Mouse (Mus musculus) testis, adult 2 months (tissue): Measurements from ENCODE around the gene Zfp282. TPM values are rescaled to one million over a fixed set of nuclear protein-coding genes. Genes with fewer than 3 reads are reported as not detected.

Source experiments
- H3K27ac ChIP-seq: fragments of 200-500 bp; 2 replicates; pipeline ENCODE4 v1.5.1; 2012; ENCODE audit warnings: low read depth, low read length; ENCODE audit not compliant: control insufficient read depth, insufficient read depth
- H3K27me3 ChIP-seq: fragments of 200-500 bp; 2 replicates; pipeline ENCODE4 v1.6.1; 2012; ENCODE audit warnings: mild to moderate bottlenecking, low read length, moderate library complexity; ENCODE audit not compliant: control insufficient read depth, insufficient read depth
- H3K36me3 ChIP-seq: fragments of 200-500 bp; 2 replicates; pipeline ENCODE4 v1.6.1; 2012; ENCODE audit warnings: mild to moderate bottlenecking, low read length; ENCODE audit not compliant: control insufficient read depth, insufficient read depth
- H3K4me1 ChIP-seq: fragments of 200-500 bp; 2 replicates; pipeline ENCODE4 v1.6.1; 2012; ENCODE audit warnings: low read length; ENCODE audit not compliant: control insufficient read depth, insufficient read depth
- H3K4me3 ChIP-seq: fragments of 200-500 bp; 2 replicates; pipeline ENCODE4 v1.5.1; 2012; ENCODE audit warnings: low read depth, mild to moderate bottlenecking, low read length, moderate library complexity, mixed read lengths; ENCODE audit not compliant: control insufficient read depth
- CTCF ChIP-seq: fragments of 200-500 bp; IDR thresholded peaks from 2 replicates; pipeline ENCODE4 v1.5.1; 2012; ENCODE audit warnings: low read depth, mild to moderate bottlenecking, inconsistent platforms, low read length, moderate library complexity; ENCODE audit not compliant: control insufficient read depth, insufficient read depth, insufficient replicate concordance
- POLR2A ChIP-seq: fragments of 200-500 bp; IDR thresholded peaks from 2 replicates; pipeline ENCODE4 v1.6.1; 2012; ENCODE audit warnings: low read depth, mild to moderate bottlenecking, inconsistent platforms, low read length, moderate library complexity; ENCODE audit not compliant: control insufficient read depth
- polyA plus RNA-seq: library from polyadenylated mRNA; depleted of rRNA; stranded (reverse); fragments of >200 nt; gene quantifications from 2 replicates; pipeline ENCODE4 v1.2.3, GENCODE M21; 2012; rRNA removed

The Zfp282 gene
- polyA plus RNA-seq, result 1.2 and 1.4 TPM in 2 replicates

DNA sequence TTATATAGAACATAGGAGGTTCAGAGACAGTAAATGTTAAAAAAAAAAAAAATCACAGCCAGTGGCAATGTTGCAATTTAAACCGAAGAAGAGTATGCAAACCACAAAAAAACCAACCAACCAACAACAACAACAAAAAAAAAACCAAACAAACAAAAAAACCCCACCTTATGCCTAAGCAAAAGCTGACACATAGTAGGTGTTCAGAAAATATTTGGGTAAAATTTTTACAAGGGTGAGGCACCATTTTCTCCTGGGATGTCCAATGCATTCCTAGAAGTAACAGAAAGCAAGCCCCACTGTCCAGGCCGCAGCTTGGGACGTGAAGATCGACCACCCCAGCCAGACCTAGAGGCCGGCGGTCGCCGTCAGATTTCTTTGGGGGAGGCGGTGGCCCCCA, at the start of gene Zfp282:
TSS of gene Zfp282 (plus strand) at position 147 of the 400 bp plus-strand sequence.
- peak within 1 kb of the TSS; percentile 94 for H3K4me3 ChIP-seq
- H3K27ac ChIP-seq, result peak within 1 kb of the TSS; percentile 93

DNA sequence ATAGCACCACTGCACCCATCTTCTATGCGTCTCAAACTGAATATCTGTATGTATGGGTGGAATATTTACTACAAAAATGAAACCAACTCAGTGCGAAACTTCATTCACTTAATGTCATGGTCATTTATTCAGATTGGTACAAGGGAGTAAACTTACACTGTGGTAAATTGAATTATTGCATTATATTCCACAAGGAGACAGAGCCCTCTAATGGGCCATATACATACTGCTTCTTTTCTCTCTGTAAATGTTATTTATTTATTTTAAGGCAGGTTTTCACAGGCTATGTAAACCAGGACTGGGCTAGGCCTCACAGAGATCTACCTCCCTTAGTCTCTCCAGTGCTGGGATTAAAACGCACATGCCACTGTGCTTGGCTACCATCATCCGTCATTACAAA, 49.5 kb upstream of the Zfp282 start:
- Histone ChIP-seq H3K36me3 (no peaks in the 10 kb centered on the region), H3K27ac (no peak overlapping the region), H3K4me1 (0 out of 2 replicates have a peak, but pooled peaks cover 2% of the 10 kb centered on the region), H3K27me3 (no peaks in the 10 kb centered on the region), H3K4me3 (no peak overlapping the region)
- TF ChIP-seq POLR2A (no peak), CTCF (no peak)

More for the DNA sequence above, at the start of gene Zfp282:
- Histone ChIP-seq H3K4me1 (peaks cover 3% of the 10 kb centered on the region), H3K27me3 (no peaks in the 10 kb centered on the region), H3K36me3 (no peaks in the 10 kb centered on the region)
- no peak for TF ChIP-seq POLR2A
- no peak for TF ChIP-seq CTCF

DNA sequence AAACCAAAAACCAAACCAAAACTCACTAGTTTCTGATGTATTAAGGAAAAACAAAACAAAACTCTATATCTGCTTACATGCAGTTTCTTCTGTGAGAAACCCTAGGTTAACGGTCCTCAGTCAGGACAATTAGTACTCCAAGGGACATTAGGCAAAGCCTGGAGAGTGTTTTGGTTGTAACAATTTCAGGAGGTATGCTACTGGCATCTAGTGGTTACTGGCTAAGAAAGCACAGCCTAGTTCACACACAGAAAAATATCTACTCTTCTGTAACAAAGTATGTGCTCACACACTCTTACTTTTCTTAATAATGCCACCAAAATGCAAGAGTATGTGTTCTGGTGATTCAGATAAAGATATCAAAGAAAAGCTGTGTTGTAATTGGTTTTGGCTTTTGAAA, 48.1 kb upstream of the Zfp282 start:
- TF ChIP-seq POLR2A (no peak), CTCF (no peak)
- no peaks in the 10 kb centered on the region for H3K36me3 ChIP-seq
- no peaks in the 10 kb centered on the region for H3K27me3 ChIP-seq
- 0 out of 2 replicates have a peak, but pooled peaks cover 2% of the 10 kb centered on the region for H3K4me1 ChIP-seq
- no peak overlapping the region for H3K4me3 ChIP-seq
- H3K27ac ChIP-seq, result no peak overlapping the region

DNA sequence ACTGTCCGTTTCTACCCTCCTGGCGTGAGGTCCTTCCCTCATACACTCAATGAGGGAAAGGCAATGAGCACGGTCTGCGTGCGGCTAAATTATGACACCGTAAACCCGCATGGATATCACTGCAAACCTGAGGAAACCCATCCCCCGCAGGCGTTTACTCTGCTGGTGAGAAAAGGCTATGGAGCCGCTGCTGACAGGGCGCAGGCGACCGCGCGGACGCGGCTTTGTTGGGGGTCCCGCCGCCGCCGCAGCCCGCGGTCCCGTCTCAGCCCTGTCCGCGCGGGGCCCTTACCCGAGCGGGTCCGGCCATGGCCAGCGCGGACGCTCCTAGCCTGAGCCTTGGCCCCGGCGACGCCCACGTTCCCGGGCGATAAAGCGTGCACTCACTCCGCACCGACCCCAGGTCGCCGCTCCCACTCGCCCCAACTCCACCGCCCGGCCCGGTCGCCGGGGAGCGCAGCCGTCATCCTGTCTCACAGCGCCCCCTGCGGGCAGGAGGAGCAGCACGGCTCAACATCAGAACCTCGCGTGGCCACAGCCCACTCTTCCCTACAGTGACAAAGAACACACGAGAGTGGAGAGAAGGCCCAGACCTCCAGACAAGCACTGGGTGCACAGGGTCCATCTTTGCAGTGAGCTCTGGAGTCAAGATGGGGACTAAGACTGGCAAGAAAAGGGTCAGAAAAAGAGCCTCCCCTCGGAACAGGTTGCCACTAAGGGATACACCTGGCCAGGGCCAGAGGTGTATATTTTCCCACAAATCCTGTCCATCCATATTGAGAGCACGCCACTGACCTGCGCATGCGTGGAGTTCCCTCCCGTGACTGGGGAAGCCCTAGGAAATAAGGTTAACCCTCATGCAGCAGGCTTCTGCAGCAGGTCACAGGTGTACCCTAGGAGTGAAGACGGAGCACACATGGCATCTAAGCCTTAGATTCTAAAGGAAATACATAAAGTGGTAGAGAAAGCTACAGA, 46.6 kb upstream of the Zfp282 start, which contains the start of gene Zfp786:
TSS of gene Zfp786 (minus strand) at position 764 of the 975 bp plus-strand sequence.
- no peaks in the 10 kb centered on the region for H3K36me3 ChIP-seq
- H3K4me3 ChIP-seq, result peak within 1 kb of the TSS; percentile 92
- no peaks in the 10 kb centered on the region for H3K27me3 ChIP-seq
- no peak; the same call in 1 of the 2 replicates for TF ChIP-seq POLR2A
- peak; percentile 98 for TF ChIP-seq CTCF
- H3K4me1 ChIP-seq, result 0 out of 2 replicates have a peak, but pooled peaks cover 2% of the 10 kb centered on the region
- H3K27ac ChIP-seq, result peak within 1 kb of the TSS; percentile 65

DNA sequence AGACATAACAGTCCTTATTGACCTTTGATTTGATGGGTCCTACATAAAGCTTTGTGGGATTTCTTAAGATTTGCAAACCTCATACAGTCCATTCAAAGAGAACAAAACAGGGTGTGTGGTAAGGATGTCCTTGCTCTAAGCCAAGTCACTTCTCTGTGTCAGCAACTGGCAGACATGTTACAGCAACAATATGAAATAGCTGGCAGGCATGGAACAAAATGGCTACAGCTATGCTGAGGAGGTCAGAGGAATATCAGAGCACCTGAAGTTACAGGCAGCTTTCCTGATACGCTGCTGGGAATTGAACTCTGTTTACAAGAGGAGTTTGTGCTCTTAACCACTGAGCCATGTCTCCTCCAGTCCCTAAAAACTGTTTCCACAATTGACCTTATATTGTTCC, 44.8 kb upstream of the Zfp282 start:
- TF ChIP-seq POLR2A (no peak), CTCF (no peak)
- H3K27me3 ChIP-seq, result no peaks in the 10 kb centered on the region
- H3K4me1 ChIP-seq, result 0 out of 2 replicates have a peak, but pooled peaks cover 2% of the 10 kb centered on the region
- H3K27ac ChIP-seq, result no peak overlapping the region
- no peaks in the 10 kb centered on the region for H3K36me3 ChIP-seq
- no peak overlapping the region for H3K4me3 ChIP-seq

DNA sequence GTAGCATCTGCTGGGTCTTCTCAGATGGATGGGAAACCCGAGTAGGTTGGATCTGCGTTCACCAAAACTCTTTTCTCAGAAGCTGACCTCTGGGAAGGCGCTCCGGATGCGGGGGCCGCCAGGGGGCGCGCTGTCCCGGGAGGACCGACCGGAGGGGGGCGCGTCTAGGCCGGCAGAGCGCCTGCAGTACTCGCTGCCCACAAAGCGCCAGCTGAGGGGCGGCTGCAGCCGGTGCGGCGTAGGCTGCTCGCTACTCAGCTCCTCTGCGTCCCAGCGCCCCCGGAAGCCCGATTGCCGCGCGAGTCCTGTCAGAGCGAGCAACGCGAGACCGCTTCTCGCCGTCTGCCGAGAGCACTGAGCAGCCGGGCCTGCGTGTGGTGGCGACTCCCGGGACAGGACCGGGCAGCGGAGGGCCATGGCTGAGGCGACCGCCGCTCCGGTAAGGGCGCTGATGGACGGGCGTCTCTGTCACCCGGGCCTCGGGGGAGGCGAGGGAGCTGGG, 41.5 kb upstream of the Zfp282 start, which contains the start of gene Zfp398:
TSS of gene Zfp398 (plus strand) at position 180 of the 502 bp plus-strand sequence.
- Histone ChIP-seq H3K4me1 (peaks cover 4% of the 10 kb centered on the region; the same call in 1 of the 2 replicates), H3K36me3 (no peaks in the 10 kb centered on the region), H3K27me3 (no peaks in the 10 kb centered on the region), H3K27ac (peak within 1 kb of the TSS; percentile 84), H3K4me3 (peak within 1 kb of the TSS; percentile 90)
- TF ChIP-seq CTCF (peak; percentile 81), POLR2A (peak; percentile 68)
